Mouse (Mus musculus) gastrocnemius, postnatal 4 days (tissue): ENCODE results near the gene Rab25. TPM values are rescaled to one million over a fixed set of nuclear protein-coding genes. Genes with fewer than 3 reads are reported as not detected.

ENCODE experiments used
- DNase-seq, 2 experiments: peaks; one replicate each; pipeline ENCODE4 v3.0.0; 2021 to 2022; ENCODE audit warnings: low spot score in 2 of 2, mixed read lengths in 2 of 2
- total RNA-seq, 2 experiments: library from RNA; stranded (reverse); gene quantifications; 2 replicates each; pipeline ENCODE4 v1.2.3; 2021

Gene Rab25
- total RNA-seq, 2 experiments from 2014 or later, result 0.57 to 0.91 TPM

- no peak for DNase-seq
Observed at GRCm38 (mm10) chr3:88568615-88569014, 20.5 kb upstream of the Rab25 start.

DNA sequence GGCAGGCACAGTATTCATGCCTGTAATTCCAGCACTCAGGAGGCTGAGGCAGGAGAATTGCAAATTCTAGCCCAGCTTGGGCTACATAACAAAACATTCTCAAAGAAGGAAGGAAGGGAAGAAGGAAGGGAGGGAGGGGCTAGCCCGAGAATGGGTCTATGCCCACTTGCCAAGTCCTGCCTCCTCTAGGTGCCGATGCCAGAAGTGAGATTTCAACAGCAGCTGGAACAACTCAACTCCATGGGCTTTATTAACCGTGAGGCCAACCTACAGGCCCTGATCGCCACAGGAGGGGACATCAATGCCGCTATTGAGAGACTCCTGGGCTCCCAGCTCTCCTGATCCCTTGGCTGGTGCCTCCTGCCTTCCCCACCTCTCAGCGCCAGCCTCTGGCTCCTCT, 19.8 kb upstream of the Rab25 start:
- DNase-seq, result no peak

DNA sequence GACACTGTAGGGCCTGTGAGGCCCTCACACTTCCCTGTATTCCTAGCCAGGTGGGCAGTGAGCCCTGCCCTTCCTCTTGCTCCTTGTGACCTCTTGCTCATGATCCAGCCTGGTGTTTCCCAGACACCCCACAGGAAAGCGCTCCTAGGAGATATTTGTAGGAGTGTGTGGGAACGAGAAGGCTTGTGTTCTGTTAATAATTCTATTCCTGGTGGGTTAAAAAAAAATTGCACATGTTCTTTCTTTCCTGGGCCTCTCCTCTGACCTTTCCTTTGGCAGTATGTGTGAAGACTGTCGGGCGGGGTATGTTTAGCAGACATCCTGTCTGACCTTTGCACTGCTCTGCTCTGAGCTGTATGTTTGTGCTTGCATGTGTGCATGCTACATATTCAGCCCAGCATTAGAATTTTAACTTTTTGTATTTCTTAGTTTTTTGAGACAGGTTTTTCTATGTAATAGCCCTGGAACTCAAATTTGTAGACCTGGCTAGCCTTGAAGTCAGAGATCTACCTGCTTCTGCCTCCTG, 18.5 kb upstream of the Rab25 start:
- no peak for DNase-seq

DNA sequence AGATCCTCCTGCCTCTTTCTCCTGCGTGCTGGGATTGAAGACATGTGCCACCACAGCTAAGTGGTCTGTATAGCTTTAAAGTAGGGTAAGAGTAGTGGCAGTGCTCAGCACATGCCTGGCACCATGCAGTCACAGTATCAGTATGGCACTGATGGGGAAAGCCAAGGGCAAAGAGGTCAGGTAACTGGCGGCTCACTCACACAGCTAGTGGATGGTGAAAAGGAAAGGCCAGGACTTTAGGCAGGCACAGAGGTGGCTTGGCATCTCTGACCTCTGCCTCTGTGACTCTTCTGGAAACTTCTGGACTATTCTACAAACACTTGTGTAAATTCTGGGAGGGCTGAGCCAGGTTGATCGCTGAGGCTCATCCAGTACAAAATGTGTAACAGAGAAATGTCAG, 18.0 kb upstream of the Rab25 start:
- DNase-seq, result no peak

- DNase-seq, result no peak
Observed at GRCm38 (mm10) chr3:88563966-88564365, 15.9 kb upstream of the Rab25 start.

- DNase-seq, result no peak
Observed at GRCm38 (mm10) chr3:88563442-88563841, 15.3 kb upstream of the Rab25 start.

- no peak for DNase-seq
Observed at GRCm38 (mm10) chr3:88561989-88562388, 13.9 kb upstream of the Rab25 start.

DNA sequence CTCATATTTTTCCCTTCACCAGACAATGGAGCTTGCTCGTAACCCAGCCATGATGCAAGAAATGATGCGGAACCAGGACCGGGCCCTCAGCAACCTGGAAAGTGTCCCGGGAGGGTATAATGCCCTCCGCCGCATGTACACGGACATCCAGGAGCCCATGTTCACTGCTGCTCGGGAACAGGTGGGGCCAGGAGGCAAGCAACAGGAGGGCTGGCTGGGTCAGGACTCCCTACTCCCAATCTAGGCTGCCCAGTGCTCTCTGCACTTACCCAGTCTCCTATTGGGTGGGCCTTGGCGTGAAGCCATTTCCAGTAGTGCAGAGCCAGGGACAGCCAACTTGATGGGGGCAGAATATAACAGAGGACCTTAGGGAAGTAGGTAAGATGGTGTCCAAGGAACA, 11.5 kb upstream of the Rab25 start:
- no peak for DNase-seq

- no peak for DNase-seq
Observed at GRCm38 (mm10) chr3:88556616-88557015, 8.5 kb upstream of the Rab25 start.

- DNase-seq, result no peak
Observed at GRCm38 (mm10) chr3:88555731-88556130, 7.6 kb upstream of the Rab25 start.

GRCm38 (mm10) chr3:88555069-88555605, 7.0 kb upstream of the Rab25 start:
- DNase-seq, result no peak

GRCm38 (mm10) chr3:88553880-88554586, 5.9 kb upstream of the Rab25 start:
- peak; percentile 53 to 67 for DNase-seq

GRCm38 (mm10) chr3:88553525-88553879, 5.4 kb upstream of the Rab25 start, which contains the start of gene Ubqln4:
Gene Ubqln4 (plus strand): TSS chr3:88553758.
- peak; percentile 93 to 94 for DNase-seq

- DNase-seq, result peak; percentile 93 to 99
Observed at GRCm38 (mm10) chr3:88552676-88553524, 4.8 kb upstream of the Rab25 start, which contains the start of gene Lamtor2. Gene Lamtor2 (minus strand): TSS chr3:88553074.

- no peak for DNase-seq
Observed at GRCm38 (mm10) chr3:88552082-88552645, 4.1 kb upstream of the Rab25 start.

- DNase-seq, result no peak
Observed at GRCm38 (mm10) chr3:88551586-88551985, 3.5 kb upstream of the Rab25 start.

DNA sequence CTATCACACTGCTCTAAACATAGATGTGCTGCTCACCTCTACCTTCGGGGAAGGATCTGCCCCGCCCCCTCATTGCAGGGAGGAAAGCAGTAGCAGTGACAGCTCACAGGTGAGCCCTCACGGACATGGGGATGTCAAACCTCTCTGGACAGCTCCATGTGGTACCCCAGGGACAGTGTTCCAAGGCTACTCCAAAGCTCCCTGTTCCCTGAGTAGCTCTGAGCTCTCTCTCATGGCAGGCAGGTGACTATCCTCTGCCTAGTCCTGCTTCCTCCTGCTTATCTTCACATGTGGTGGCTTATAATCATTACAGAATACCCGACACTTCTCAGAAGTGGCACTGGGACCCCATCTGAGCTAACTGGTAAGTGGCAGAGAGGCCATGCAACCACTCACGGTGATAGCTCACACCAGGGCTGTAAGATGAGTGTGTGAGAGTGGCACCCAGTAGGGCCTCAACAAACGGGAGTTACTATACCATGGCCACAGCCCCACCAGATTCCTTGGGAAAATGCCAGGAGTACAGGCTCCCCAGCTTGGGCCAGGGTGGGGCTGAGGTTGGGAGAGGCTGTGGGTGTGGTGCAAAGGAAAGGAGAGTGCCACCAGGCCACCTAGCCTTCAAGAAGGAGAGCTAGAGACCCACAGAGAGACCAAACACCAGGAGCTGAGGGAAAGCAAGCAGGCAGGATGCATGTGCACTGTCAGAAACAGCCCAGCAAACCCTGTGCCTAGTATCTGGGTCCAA, 1.3 kb downstream of the Rab25 start:
- no peak for DNase-seq

DNA sequence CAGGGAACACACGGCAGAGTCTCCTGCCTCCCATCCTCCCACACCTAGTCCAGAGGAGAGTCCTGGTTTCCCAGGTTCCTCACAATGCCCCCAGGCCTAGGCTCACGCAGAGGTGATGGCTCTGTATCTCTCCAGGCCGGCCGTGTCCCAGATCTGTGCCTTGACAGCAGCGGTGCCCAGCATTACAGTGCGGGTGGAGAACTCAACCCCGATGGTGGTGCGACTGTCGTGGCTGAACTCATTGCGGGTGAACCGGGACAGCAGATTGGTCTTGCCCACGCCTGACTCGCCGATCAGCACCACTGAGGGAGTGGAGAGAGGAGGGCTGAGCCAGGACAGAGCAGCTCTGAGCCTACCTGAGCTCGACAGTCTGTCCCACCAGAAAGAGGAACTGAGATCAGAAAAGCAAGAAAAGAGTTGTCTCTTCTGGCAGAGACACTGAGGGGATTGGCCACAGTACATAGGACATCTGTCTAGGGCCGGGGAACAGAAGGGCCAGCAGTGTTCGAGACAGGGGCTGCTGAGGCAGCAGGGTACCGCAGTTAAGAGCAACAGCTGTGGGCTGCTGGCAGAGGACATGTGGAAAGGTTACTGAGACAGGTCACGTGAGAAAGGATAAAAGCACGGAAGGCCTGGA, 3.0 kb downstream of the Rab25 start:
- DNase-seq, result no peak

DNA sequence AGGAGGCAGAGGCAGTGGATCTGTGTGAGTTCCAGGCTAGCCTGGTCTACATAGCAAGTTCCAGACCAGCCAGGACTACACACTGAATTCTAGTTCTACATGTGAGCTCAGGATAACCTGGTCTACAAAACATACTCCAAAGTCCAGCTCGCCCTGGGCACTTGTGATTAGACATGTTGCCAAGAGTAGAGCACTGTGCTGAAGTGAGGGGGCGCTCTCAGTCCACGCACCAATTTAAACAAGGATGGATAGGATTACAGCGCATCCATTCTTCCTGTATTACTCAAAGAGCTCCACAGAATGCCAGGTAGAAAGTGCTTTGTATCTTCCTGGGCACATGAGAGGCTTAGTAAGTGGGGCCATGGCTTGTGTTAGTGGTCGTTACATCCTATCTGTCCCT, 3.6 kb downstream of the Rab25 start:
- no peak for DNase-seq

- no peak for DNase-seq
Observed at GRCm38 (mm10) chr3:88543651-88544410, 4.3 kb downstream of the Rab25 start.
